Mouse (Mus musculus) kidney, embryonic 15.5 days (tissue): ENCODE measurements around the gene Ntn4. TPM values are rescaled to one million over a fixed set of nuclear protein-coding genes. Genes with fewer than 3 reads are reported as not detected.

Experiments
- ATAC-seq: fragments of 200-750 bp; cut with Nextera tagmentation; replicated peaks from 2 replicates; pipeline ENCODE4 v1.8.0; 2017; ENCODE audit warnings: moderate TSS enrichment; ENCODE audit not compliant: low FRiP score
- H3K27ac ChIP-seq: fragments of 300-500 bp; sonication (generic); 2 replicates; pipeline ENCODE4 v1.5.1; 2015; ENCODE audit warnings: mild to moderate bottlenecking, inconsistent platforms
- H3K27me3 ChIP-seq: fragments of 300-500 bp; sonication (generic); 2 replicates; pipeline ENCODE4 v1.6.1; 2015; ENCODE audit warnings: inconsistent platforms
- H3K36me3 ChIP-seq: fragments of 300-500 bp; sonication (generic); 2 replicates; pipeline ENCODE4 v1.6.1; 2015; ENCODE audit warnings: inconsistent platforms
- H3K4me1 ChIP-seq: fragments of 300-500 bp; sonication (generic); 2 replicates; pipeline ENCODE4 v1.6.1; 2015; ENCODE audit warnings: inconsistent platforms
- H3K4me2 ChIP-seq: fragments of 300-500 bp; sonication (generic); 2 replicates; pipeline ENCODE4 v1.6.1; 2015; ENCODE audit warnings: moderate library complexity, mild to moderate bottlenecking, inconsistent platforms
- H3K4me3 ChIP-seq: fragments of 300-500 bp; sonication (generic); replicated peaks from 2 replicates; pipeline ENCODE4 v1.5.1; 2015; ENCODE audit warnings: mild to moderate bottlenecking, inconsistent platforms
- H3K9ac ChIP-seq: fragments of 300-500 bp; sonication (generic); 2 replicates; pipeline ENCODE4 v1.6.1; 2015; ENCODE audit warnings: mild to moderate bottlenecking, inconsistent platforms
- H3K9me3 ChIP-seq: fragments of 300-500 bp; sonication (generic); replicated peaks from 2 replicates; pipeline ENCODE4 v1.6.1; 2016; ENCODE audit warnings: inconsistent platforms
- WGBS: fragments of 180-500 bp; shearing (Covaris S2); methylation state at CpG from one replicate; pipeline ENCODE4 v1.1.7; 2015; ENCODE audit warnings: mixed read lengths; 5-methylcytosine and 5-hydroxymethylcytosine counted together
- polyA plus RNA-seq: library from polyadenylated mRNA; unstranded; fragments of >200 nt; fragmentation: Nextera tagmentation; extraction: Ambion mirVana; gene quantifications from 2 replicates; pipeline ENCODE4 v1.2.1, GENCODE M21; 2015

Gene Ntn4
- 0.69 and 0.93 TPM in 2 replicates for polyA plus RNA-seq

GRCm38 (mm10) chr10:93640521-93640952 is at the start of gene Ntn4:
Gene Ntn4 (plus strand): TSS chr10:93640681.
- WGBS, result 5% methylated on average over 27 of the region's 30 CpGs
- Histone ChIP-seq H3K9me3 (no peaks in the 10 kb centered on the region), H3K4me1 (peaks cover 20% of the 10 kb centered on the region), H3K9ac (peak within 1 kb of the TSS; percentile 55), H3K27ac (no peak within 1 kb of the TSS), H3K4me3 (peak within 1 kb of the TSS; percentile 56), H3K36me3 (no peaks in the 10 kb centered on the region), H3K27me3 (peaks cover 65% of the 10 kb centered on the region), H3K4me2 (peak within 1 kb of the TSS; percentile 96)
- peak; percentile 9; the same call in 1 of the 2 replicates for ATAC-seq

- 59% methylated on average over 12 of the region's 12 CpGs for WGBS
- Histone ChIP-seq H3K9me3 (no peaks in the 10 kb centered on the region), H3K27me3 (peaks cover 4% of the 10 kb centered on the region; the same call in 1 of the 2 replicates), H3K9ac (no peak overlapping the region), H3K27ac (no peak overlapping the region), H3K4me3 (no peak overlapping the region), H3K36me3 (peaks cover 4% of the 10 kb centered on the region; the same call in 1 of the 2 replicates), H3K4me2 (no peak overlapping the region), H3K4me1 (peaks cover 18% of the 10 kb centered on the region)
- no peak for ATAC-seq
Observed at GRCm38 (mm10) chr10:93592456-93592855, 48.0 kb upstream of the Ntn4 start.

- 2% methylated on average over 22 of the region's 22 CpGs for WGBS
- H3K9me3 ChIP-seq, result no peaks in the 10 kb centered on the region
- no peak overlapping the region for H3K9ac ChIP-seq
- H3K27me3 ChIP-seq, result peaks cover 4% of the 10 kb centered on the region; the same call in 1 of the 2 replicates
- H3K36me3 ChIP-seq, result no peaks in the 10 kb centered on the region
- H3K4me3 ChIP-seq, result peak overlapping the region; percentile 45
- H3K4me1 ChIP-seq, result peaks cover 4% of the 10 kb centered on the region
- peak overlapping the region; percentile 77 for H3K4me2 ChIP-seq
- H3K27ac ChIP-seq, result no peak overlapping the region
- ATAC-seq, result peak; percentile 67
Observed at GRCm38 (mm10) chr10:93594022-93594482, 46.4 kb upstream of the Ntn4 start.

GRCm38 (mm10) chr10:93595831-93596230 is 44.6 kb upstream of the Ntn4 start:
- no peak overlapping the region for H3K4me2 ChIP-seq
- no peak for ATAC-seq
- no peak overlapping the region for H3K9ac ChIP-seq
- no peak overlapping the region for H3K27ac ChIP-seq
- H3K4me1 ChIP-seq, result no peaks in the 10 kb centered on the region
- H3K4me3 ChIP-seq, result no peak overlapping the region
- WGBS, result 60% methylated on average over 4 of the region's 4 CpGs
- peaks cover 4% of the 10 kb centered on the region; the same call in 1 of the 2 replicates for H3K27me3 ChIP-seq
- H3K36me3 ChIP-seq, result no peaks in the 10 kb centered on the region
- H3K9me3 ChIP-seq, result no peaks in the 10 kb centered on the region

GRCm38 (mm10) chr10:93596641-93597040 is 43.8 kb upstream of the Ntn4 start:
- no peaks in the 10 kb centered on the region for H3K36me3 ChIP-seq
- no peaks in the 10 kb centered on the region for H3K4me1 ChIP-seq
- WGBS, result 77% methylated on average over 3 of the region's 3 CpGs
- H3K27me3 ChIP-seq, result peaks cover 4% of the 10 kb centered on the region; the same call in 1 of the 2 replicates
- no peak overlapping the region for H3K4me2 ChIP-seq
- H3K27ac ChIP-seq, result no peak overlapping the region
- no peak overlapping the region for H3K4me3 ChIP-seq
- ATAC-seq, result no peak
- H3K9ac ChIP-seq, result no peak overlapping the region
- H3K9me3 ChIP-seq, result no peaks in the 10 kb centered on the region

GRCm38 (mm10) chr10:93602309-93602708 is 38.2 kb upstream of the Ntn4 start:
- H3K4me3 ChIP-seq, result no peak overlapping the region
- no peaks in the 10 kb centered on the region for H3K4me1 ChIP-seq
- H3K4me2 ChIP-seq, result no peak overlapping the region
- H3K27me3 ChIP-seq, result no peaks in the 10 kb centered on the region
- H3K27ac ChIP-seq, result no peak overlapping the region
- no peak overlapping the region for H3K9ac ChIP-seq
- H3K9me3 ChIP-seq, result no peaks in the 10 kb centered on the region
- 83% methylated on average over 5 of the region's 5 CpGs for WGBS
- H3K36me3 ChIP-seq, result no peaks in the 10 kb centered on the region
- ATAC-seq, result no peak

GRCm38 (mm10) chr10:93603256-93603655 is 37.2 kb upstream of the Ntn4 start:
- Histone ChIP-seq H3K27me3 (no peaks in the 10 kb centered on the region), H3K36me3 (no peaks in the 10 kb centered on the region), H3K9ac (no peak overlapping the region), H3K9me3 (no peaks in the 10 kb centered on the region), H3K4me2 (no peak overlapping the region), H3K4me1 (no peaks in the 10 kb centered on the region), H3K4me3 (no peak overlapping the region), H3K27ac (no peak overlapping the region)
- 93% methylated on average over 1 of the region's 1 CpGs for WGBS
- no peak for ATAC-seq

- Histone ChIP-seq H3K4me2 (no peak overlapping the region), H3K27me3 (no peaks in the 10 kb centered on the region), H3K36me3 (no peaks in the 10 kb centered on the region), H3K9ac (no peak overlapping the region), H3K27ac (no peak overlapping the region), H3K4me3 (no peak overlapping the region), H3K9me3 (peaks cover 4% of the 10 kb centered on the region; the same call in 1 of the 2 replicates), H3K4me1 (no peaks in the 10 kb centered on the region)
- ATAC-seq, result no peak
- WGBS, result 93% methylated on average over 9 of the region's 9 CpGs
Observed at GRCm38 (mm10) chr10:93606326-93606725, 34.2 kb upstream of the Ntn4 start.

GRCm38 (mm10) chr10:93608051-93608450 is 32.4 kb upstream of the Ntn4 start:
- no peaks in the 10 kb centered on the region for H3K27me3 ChIP-seq
- H3K4me3 ChIP-seq, result no peak overlapping the region
- H3K9me3 ChIP-seq, result peaks cover 4% of the 10 kb centered on the region; the same call in 1 of the 2 replicates
- H3K36me3 ChIP-seq, result no peaks in the 10 kb centered on the region
- 62% methylated on average over 9 of the region's 9 CpGs for WGBS
- ATAC-seq, result no peak
- no peak overlapping the region for H3K9ac ChIP-seq
- H3K27ac ChIP-seq, result no peak overlapping the region
- H3K4me2 ChIP-seq, result no peak overlapping the region
- no peaks in the 10 kb centered on the region for H3K4me1 ChIP-seq

GRCm38 (mm10) chr10:93609236-93609635 is 31.2 kb upstream of the Ntn4 start:
- no peak overlapping the region for H3K4me2 ChIP-seq
- no peak overlapping the region for H3K27ac ChIP-seq
- no peak overlapping the region for H3K4me3 ChIP-seq
- peaks cover 4% of the 10 kb centered on the region; the same call in 1 of the 2 replicates for H3K9me3 ChIP-seq
- ATAC-seq, result no peak
- no peaks in the 10 kb centered on the region for H3K4me1 ChIP-seq
- H3K36me3 ChIP-seq, result no peaks in the 10 kb centered on the region
- 93% methylated on average over 7 of the region's 7 CpGs for WGBS
- no peaks in the 10 kb centered on the region for H3K27me3 ChIP-seq
- no peak overlapping the region for H3K9ac ChIP-seq

- 93% methylated on average over 1 of the region's 1 CpGs for WGBS
- H3K9me3 ChIP-seq, result peaks cover 4% of the 10 kb centered on the region; the same call in 1 of the 2 replicates
- H3K4me2 ChIP-seq, result no peak overlapping the region
- H3K27me3 ChIP-seq, result no peaks in the 10 kb centered on the region
- H3K4me1 ChIP-seq, result no peaks in the 10 kb centered on the region
- H3K36me3 ChIP-seq, result no peaks in the 10 kb centered on the region
- 0 out of 2 replicates have a peak, but pooled peaks have one; percentile 36 for ATAC-seq
- no peak overlapping the region for H3K9ac ChIP-seq
- H3K27ac ChIP-seq, result no peak overlapping the region
- H3K4me3 ChIP-seq, result no peak overlapping the region
Observed at GRCm38 (mm10) chr10:93610896-93611295, 29.6 kb upstream of the Ntn4 start.

- no peak overlapping the region for H3K27ac ChIP-seq
- no peaks in the 10 kb centered on the region for H3K4me1 ChIP-seq
- H3K4me2 ChIP-seq, result peak overlapping the region; percentile 20; the same call in 1 of the 2 replicates
- no peak overlapping the region for H3K4me3 ChIP-seq
- ATAC-seq, result no peak
- H3K9me3 ChIP-seq, result peaks cover 4% of the 10 kb centered on the region; the same call in 1 of the 2 replicates
- H3K27me3 ChIP-seq, result no peaks in the 10 kb centered on the region
- H3K36me3 ChIP-seq, result no peaks in the 10 kb centered on the region
- WGBS, result 45% methylated on average over 18 of the region's 18 CpGs
- H3K9ac ChIP-seq, result no peak overlapping the region
Observed at GRCm38 (mm10) chr10:93611419-93612007, 29.0 kb upstream of the Ntn4 start.
